8 mouse cellular contexts compared by ENCODE assay signal in genomic region chr5:43094329-43094898, GRCm38 (mm10).
DNase-seq lines count a peak whose midpoint lies in the region; ATAC-seq and TF ChIP-seq lines count a peak whose summit lies in the region.

No protein-coding gene starts in this region.

- intact Hi-C loops in heart, adult 2 months (cut with DNase I) = loop anchor here (10.0 kb wide), 1 partner anchor 140 kb away; the partner anchor contains the start of gene Cpeb2

- peak; percentile 96 for TF ChIP-seq EP300 in heart, adult 2 months (IDR thresholded peaks at IDR 0.05; ENCODE audit: insufficient read depth, low read depth, low read length)

- H3K9me3 ChIP-seq in stomach, embryonic 15.5 days = no peaks in the 10 kb centered on the region

- DNase-seq in adipocyte (ENCODE audit: low spot score) = peak; percentile 33
- peak; percentile 35 to 54 for DNase-seq in cerebellum, postnatal 25 days
- DNase-seq in heart, adult 2 months = peak; percentile 45 to 68
- DNase-seq in kidney, adult 2 months = peak; percentile 48
- DNase-seq in lung, postnatal 25 days (ENCODE audit: low spot score) = peak; percentile 12
- no peak for DNase-seq in thymus, postnatal 36 days
- no peak for DNase-seq in right cerebral cortex, postnatal 4 days

- ATAC-seq in stomach, embryonic 15.5 days (ENCODE audit: insufficient read depth, low FRiP score, low read depth) = peak; percentile 79

- no peak overlapping the region for H3K9ac ChIP-seq in heart, adult 2 months (ENCODE audit: low read depth, low read length)
- no peak overlapping the region for H3K9ac ChIP-seq in stomach, embryonic 15.5 days

- no peaks in the 10 kb centered on the region for H3K79me2 ChIP-seq in heart, adult 2 months (replicated peaks; ENCODE audit: control insufficient read depth, insufficient read depth, low read length)

- TF ChIP-seq CTCF in heart, adult 2 months (IDR thresholded peaks at IDR 0.05) = no peak
- no peak for TF ChIP-seq CTCF in kidney, adult 2 months (conservative IDR thresholded peaks at IDR 0.05; ENCODE audit: insufficient read depth, insufficient read length, low read depth, low read length)

- 9% methylated on average over 7 of the region's 7 CpGs for WGBS in heart, adult 2 months
- WGBS in kidney, adult 2 months = 34% methylated on average over 7 of the region's 7 CpGs
- 19% methylated on average over 7 of the region's 7 CpGs for WGBS in stomach, embryonic 15.5 days

- peak overlapping the region; percentile 67 for H3K27ac ChIP-seq in heart, adult 2 months
- H3K27ac ChIP-seq in kidney, adult 2 months (ENCODE audit: insufficient read depth, low read depth, low read length) = no peak overlapping the region
- H3K27ac ChIP-seq in stomach, embryonic 15.5 days = no peak overlapping the region

- no peak overlapping the region for H3K4me2 ChIP-seq in stomach, embryonic 15.5 days

- H3K4me3 ChIP-seq in heart, adult 2 months = no peak overlapping the region
- H3K4me3 ChIP-seq in kidney, adult 2 months (ENCODE audit: insufficient read depth, low read depth, low read length) = no peak overlapping the region
- no peak overlapping the region for H3K4me3 ChIP-seq in stomach, embryonic 15.5 days (replicated peaks)

- H3K4me1 ChIP-seq in heart, adult 2 months (ENCODE audit: control insufficient read depth, insufficient read depth, low read length) = peaks cover 12% of the 10 kb centered on the region
- H3K4me1 ChIP-seq in kidney, adult 2 months (ENCODE audit: control insufficient read depth, insufficient read depth, low read length) = peaks cover 11% of the 10 kb centered on the region; the same call in 1 of the 2 replicates
- 0 out of 2 replicates have a peak, but pooled peaks cover 4% of the 10 kb centered on the region for H3K4me1 ChIP-seq in stomach, embryonic 15.5 days

- H3K27me3 ChIP-seq in heart, adult 2 months (ENCODE audit: control insufficient read depth, insufficient read depth, low read length) = no peaks in the 10 kb centered on the region
- H3K27me3 ChIP-seq in kidney, adult 2 months (replicated peaks; ENCODE audit: control insufficient read depth, insufficient read depth, low read length) = no peaks in the 10 kb centered on the region; the same call in 1 of the 2 replicates
- H3K27me3 ChIP-seq in stomach, embryonic 15.5 days (replicated peaks) = no peaks in the 10 kb centered on the region

- H3K36me3 ChIP-seq in heart, adult 2 months (ENCODE audit: control insufficient read depth, insufficient read depth, low read length) = peaks cover 5% of the 10 kb centered on the region
- no peaks in the 10 kb centered on the region for H3K36me3 ChIP-seq in kidney, adult 2 months (ENCODE audit: control insufficient read depth, insufficient read depth, low read length)
- H3K36me3 ChIP-seq in stomach, embryonic 15.5 days = no peaks in the 10 kb centered on the region

- no peak for TF ChIP-seq POLR2A in heart, adult 2 months (IDR thresholded peaks at IDR 0.05; ENCODE audit: insufficient read depth, low read depth, low read length)
- no peak for TF ChIP-seq POLR2A in kidney, adult 2 months (IDR thresholded peaks at IDR 0.05; ENCODE audit: low read depth, low read length)

Comparison
In these comparisons a context has a peak if more than half of its experiments do, and no peak if none do; other contexts are left out.
1. DNase-seq: peak in adipocyte (single experiment), cerebellum, postnatal 25 days (2 of 2), heart, adult 2 months (2 of 2), kidney, adult 2 months (single experiment) and lung, postnatal 25 days (single experiment); none in thymus, postnatal 36 days (0 of 2) and right cerebral cortex, postnatal 4 days (single experiment).